Mouse (Mus musculus): ENCODE measurements around the gene Zyg11b.

GRCm38 (mm10) chr4:108336765-108337164 is 35.9 kb upstream of the Zyg11b start:
- no peak for TF ChIP-seq CTCF (IDR thresholded peaks at IDR 0.05; ENCODE audit: borderline replicate concordance, extremely low read depth, insufficient read depth, insufficient read length)
- TF ChIP-seq POLR2A (IDR thresholded peaks at IDR 0.05; ENCODE audit: borderline replicate concordance, extremely low read depth, insufficient read depth, insufficient read length, poor library complexity, severe bottlenecking) = no peak

All from brain, embryonic 14.5 days (tissue).